Mouse (Mus musculus): ENCODE data around the gene Helz.

Gene Helz

DNA sequence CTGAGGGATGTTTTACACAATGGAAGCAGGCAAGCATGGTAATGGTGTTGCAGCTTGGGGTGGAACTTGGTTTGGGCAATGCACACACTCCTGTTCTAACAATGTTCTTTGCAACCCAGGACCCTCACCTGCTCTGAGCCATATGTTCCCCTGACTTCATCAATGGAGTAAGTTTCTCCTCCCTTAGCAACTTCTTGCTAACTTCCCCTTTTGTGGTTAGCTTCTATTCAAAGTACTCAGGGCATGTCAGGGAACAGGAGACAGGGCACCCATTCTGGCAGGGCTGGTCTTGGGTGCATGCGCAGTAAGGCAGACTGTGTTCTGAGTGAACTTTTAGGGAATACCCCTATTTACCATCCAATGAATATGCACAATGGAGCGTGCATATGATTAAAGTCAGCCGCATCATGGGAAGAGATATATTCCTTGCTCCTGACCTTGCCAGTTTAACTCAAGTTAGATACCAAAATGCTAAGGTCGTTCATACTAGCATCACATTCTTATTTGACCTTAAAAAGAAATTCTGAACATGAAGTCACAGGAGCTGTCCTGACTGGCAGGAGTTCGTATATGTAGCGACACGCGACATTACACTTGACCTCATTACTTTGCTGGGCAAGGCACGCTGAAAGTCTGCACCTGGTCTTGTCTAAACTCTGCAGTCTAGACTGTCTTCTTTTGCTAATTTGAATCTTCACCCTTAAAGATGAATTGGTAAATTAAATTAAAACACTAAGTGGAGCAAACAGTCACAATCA lies 172.7 kb downstream of the Helz start:
- DNase-seq (ENCODE audit: extremely low spot score, low spot score): no peak

DNA sequence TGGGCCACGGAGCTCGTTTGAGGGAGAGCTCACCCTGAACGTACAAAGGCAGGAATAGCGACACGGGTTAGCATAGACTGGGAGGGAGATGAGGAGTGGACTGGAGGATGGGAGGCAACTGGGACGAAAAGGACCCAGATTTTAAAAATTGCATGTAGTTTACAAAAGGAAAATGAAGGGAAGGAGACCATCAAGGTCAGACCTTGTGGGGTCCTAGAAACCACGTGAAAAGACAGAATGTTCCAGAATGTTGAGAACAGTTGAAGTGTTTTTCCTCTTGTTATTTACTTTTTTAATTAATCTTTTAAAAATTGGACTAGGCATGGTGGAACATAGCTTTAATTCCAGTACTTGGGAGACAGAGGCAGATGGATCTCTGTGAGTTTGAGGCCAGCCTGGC lies 173.3 kb downstream of the Helz start:
- no peak for DNase-seq (ENCODE audit: extremely low spot score, low spot score)

- no peak for DNase-seq (ENCODE audit: extremely low spot score, low spot score)
Observed at GRCm38 (mm10) chr11:107724603-107725002, 176.9 kb downstream of the Helz start.

GRCm38 (mm10) chr11:107728073-107728863 lies 180.5 kb downstream of the Helz start:
- DNase-seq (ENCODE audit: extremely low spot score, low spot score): no peak

DNA sequence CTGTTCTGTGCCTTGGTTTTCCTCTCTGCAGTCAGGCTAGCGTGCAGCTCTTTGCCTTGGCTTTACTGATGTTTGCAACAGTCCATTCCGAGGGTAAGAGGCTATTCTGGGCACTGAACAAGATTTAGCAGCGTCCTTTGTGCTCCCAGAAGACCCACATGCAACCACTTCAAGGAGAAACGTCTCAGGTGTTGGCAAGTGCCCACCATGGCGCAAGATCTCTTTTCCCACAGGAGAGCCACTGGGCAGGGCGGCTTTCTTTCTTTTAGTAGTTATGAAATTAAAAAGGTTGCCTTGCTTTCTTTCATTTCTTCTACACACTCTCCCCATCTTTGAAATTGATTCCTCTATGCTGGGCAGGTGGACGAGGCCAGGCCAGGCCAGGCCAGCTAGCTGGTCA lies 181.4 kb downstream of the Helz start:
- DNase-seq (ENCODE audit: extremely low spot score, low spot score): no peak

DNA sequence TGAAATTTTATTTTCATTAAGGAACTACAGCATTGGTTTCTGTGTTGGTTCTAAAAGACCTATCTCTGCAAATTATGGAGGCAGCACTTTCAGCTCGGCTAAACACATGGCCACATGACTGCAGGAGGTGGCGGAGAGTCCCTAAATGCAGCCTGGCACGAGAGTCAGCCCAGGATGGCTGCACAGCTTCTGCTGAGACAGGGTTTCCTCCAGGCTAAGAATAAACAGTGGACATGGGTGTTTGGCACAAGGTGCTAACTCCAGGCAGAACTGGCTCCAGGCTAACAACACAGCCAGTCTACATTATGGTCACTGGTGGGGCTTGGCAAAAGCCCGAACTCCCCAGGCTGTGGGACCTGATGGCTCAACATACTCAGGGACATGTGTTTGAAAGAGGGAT lies 183.2 kb downstream of the Helz start:
- DNase-seq (ENCODE audit: extremely low spot score, low spot score): no peak

GRCm38 (mm10) chr11:107731498-107731897 lies 183.8 kb downstream of the Helz start:
- DNase-seq (ENCODE audit: extremely low spot score, low spot score): no peak

- no peak for DNase-seq (ENCODE audit: extremely low spot score, low spot score)
Observed at GRCm38 (mm10) chr11:107734133-107734532, 186.4 kb downstream of the Helz start.

- no peak for DNase-seq (ENCODE audit: extremely low spot score, low spot score)
Observed at GRCm38 (mm10) chr11:107737886-107738285, 190.2 kb downstream of the Helz start.

- no peak for DNase-seq (ENCODE audit: extremely low spot score, low spot score)
Observed at GRCm38 (mm10) chr11:107738418-107739099, 190.8 kb downstream of the Helz start.

GRCm38 (mm10) chr11:107743100-107743499 lies 195.4 kb downstream of the Helz start:
- no peak for DNase-seq (ENCODE audit: extremely low spot score, low spot score)

Measured in neural tube, embryonic 10.5 days (tissue).